Mouse (Mus musculus) cerebellum, adult 9-11 months (tissue): ENCODE results near the gene Lpp.
A peak's percentile ranks its signal among the peaks of the same experiment; 100 is the strongest.

ENCODE experiments used
- DNase-seq: peaks from one replicate; pipeline ENCODE4 v3.0.0; 2022

The Lpp gene

DNA sequence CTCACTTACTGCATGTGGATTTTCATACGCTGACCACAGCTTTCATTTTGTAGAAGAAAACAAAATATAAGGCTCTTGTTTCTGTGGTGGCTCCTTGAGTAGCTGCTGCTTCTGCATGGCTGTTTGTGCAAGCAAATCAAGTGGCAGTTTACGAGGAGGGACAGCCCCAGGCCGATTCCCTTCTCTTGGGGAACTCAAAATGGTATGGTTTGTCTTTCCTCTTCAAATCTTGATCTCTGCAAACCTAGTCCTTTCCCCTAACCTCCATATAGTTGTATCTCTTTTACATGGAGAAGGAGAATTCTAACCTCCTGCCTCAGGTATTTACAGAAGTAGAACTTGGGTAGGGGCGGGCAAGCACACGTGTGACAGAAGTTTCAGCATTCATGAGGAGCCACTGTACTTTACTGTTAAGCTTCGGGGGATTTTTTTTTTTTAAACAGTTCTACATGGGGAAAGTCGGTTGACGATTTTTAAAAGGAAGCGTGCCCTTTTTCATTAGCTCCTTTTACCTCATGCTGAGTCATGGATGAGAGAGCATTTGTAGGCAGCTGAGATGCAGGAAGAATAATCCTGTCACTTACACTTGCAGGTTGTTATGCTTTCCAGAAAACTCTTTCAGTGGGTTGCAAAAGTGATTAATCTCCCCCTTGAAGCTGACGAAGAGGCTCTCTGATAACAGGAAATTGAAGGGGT is 344.2 kb downstream of the Lpp start:
- no peak for DNase-seq

DNA sequence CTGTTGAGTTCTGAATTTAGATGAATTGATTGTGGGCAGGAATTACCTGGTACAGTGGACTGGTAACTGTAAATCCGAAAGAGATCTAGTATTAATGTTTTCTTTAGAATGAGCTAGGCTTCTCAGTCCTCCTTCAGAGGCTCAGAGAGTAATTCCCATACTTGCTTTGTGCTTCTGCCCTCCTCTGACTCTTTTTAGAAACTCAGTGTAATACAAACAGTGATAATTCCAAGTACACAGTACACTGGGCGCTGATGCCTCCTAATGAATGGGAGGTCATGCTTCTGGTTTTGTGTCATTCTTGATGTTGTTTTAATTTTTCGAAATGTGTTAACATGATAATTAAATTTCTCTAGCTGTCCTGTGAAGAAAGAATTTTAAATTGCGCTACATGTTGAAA is 347.4 kb downstream of the Lpp start:
- no peak for DNase-seq

DNA sequence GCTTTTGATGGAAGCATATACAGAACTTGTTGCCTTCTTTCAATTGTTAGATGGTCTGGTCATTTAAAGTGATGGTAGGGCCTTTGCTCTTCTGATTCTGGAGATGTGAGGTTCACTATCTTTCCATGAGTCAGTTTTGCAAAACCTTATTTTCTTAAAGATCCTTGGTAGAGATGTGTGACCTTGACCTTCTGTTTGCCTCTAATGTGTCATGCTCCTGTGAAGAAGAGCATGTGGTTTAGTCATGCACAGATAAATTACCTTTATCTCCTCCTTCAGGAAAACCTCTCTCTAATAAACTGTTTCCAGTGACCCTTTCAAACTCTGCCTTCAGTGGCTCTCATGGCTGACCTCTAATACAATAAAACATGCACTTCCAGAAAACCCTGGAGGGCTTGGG is 356.5 kb downstream of the Lpp start:
- no peak for DNase-seq

DNA sequence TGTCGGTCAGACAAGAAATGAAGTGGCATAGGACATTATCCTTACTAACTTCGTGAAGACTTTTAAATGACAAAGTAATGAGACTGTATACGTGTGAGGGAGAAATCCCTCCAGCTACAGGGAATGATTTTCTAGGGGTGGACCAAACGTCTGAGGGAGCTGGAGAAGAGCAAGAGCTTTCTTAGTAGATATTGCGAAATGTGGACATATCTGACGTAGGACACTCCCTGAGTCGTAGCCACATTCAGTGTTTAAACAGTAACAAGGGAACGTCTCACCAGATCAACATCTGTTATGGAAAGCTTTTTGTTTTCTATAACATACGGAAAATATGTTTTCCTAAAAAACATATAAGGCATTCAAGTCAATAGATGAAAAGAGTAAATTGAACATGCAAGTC is 362.8 kb downstream of the Lpp start:
- no peak for DNase-seq

DNA sequence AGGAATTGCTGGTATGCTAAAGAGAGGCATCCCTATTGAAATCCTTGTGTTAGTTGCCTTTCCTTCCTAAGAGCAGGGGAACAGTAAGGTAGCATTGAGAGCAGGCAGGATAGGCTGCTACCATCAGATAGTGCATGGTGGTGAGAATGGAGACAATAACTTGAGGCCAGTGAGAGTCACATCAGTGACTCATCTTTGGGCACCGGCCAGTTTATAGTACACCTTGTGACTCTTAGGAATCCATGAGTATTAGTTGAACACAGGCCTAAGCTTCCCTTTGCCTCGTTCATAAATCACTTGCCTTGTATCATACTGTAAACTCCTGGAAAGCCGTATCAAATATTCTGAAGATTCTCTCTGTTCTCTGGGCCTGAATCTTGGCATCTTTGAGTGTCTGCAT is 372.7 kb downstream of the Lpp start:
- no peak for DNase-seq

DNA sequence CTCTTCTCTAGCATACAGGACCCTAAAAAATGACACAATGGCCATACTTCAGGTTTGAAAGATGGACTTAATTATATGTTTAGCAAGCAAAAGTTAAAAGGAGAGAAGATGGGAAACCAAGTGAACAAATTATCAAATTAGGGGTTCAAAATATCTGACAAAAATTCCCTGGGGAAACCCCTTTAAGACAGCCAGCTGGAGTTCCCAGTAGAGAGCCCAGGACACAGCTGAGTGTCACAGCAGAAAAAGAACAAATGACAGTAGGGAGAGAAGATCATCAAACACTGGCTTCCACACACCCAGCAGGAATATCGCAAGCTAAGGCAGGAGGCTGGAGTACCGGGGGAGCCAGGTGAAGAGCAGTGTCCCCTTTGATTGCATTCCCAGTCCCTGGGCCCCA is 373.3 kb downstream of the Lpp start:
- no peak for DNase-seq

DNA sequence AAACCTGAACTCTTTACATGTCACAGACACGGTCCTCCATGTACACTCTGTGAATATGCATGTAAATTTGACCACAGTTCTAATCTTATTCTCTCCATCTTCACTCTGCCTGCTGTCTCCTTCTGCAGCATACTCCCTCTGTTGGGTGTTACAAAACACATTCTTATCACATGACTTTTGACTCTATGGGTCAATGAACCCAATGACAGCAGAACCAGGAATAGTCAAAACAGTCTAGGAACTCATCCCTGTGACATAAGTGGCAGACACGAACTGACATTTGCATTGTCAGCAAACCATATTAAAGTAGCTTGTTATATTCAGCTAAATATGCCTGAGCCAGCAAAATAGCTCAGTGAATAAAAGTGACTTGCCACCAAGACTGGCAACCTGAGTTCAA is 383.7 kb downstream of the Lpp start:
- DNase-seq, result no peak

DNA sequence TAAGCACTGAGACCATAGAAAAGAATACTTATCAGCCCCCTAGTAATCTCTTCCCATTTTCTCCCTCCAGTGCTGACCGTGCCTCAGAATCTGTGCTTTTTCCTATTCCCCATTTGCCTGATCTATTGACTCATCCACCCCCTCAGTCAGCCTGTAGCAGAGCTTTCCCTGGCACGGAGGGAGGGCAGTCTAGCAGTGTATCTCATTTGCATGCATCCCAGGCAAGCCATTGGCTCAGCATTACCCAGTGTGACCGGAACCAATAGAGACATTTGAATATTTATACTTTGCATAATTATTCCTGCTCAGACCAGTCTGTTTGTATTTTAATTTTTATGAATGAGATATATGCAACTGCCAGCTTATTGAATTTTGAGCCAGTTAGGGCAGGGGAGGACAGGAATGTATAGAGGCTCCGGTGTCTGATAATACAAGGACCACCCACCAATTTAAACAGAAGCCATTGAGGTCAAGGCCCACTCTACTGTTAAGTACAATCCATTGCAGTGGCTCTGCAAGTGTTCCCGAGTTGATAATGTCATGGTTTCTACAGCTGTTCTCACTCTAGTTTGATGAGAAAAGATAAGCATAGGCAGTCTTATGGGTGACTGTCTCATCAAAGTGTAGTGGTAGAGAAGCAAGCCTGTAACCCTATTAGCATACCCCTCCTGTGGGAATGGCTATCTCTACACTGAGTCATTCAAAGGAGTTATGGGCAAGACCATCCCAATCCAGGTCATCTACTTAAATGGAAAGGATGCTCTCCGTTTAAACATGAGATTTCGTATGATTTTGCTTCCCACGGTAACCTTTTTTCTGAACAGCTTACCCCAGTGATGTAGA is 385.3 kb downstream of the Lpp start:
- DNase-seq, result no peak

DNA sequence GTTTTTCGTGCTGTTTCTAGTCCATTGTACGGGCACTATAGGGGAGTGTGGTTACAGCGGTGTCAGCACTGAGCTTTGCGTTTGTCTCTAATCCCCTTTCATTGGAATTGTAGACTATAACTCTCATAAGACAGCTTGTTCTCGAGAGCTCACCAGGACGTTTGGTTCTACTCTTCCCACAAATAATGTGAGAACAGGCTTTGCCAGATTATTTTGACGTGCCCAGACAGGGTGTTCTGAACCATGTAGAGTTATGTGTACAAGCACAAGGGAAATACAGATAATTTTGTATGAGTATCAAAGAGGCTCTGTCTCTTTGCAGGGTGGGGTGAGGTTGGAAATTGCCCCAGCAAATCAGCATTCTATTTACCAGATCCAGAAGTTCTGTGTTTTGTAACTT is 387.2 kb downstream of the Lpp start:
- no peak for DNase-seq

DNA sequence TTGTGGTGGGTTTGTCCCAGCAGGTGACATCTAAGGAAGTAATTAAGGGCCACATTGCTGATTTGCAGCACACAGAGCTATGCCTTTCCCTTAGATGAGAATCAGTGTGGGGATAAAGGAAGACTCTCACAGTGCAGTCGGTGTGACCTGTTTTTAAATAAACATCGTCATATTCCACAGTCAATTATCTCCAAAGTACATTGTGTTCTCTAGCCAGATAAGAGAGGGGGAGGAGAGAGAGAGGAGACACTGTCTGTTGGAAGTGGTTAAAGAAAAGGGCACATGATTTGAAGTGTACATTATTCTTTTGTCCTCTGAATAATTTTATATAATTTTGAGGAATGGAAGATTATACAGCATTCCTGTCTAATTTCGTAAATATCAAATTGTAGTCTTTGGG is 388.6 kb downstream of the Lpp start:
- no peak for DNase-seq

DNA sequence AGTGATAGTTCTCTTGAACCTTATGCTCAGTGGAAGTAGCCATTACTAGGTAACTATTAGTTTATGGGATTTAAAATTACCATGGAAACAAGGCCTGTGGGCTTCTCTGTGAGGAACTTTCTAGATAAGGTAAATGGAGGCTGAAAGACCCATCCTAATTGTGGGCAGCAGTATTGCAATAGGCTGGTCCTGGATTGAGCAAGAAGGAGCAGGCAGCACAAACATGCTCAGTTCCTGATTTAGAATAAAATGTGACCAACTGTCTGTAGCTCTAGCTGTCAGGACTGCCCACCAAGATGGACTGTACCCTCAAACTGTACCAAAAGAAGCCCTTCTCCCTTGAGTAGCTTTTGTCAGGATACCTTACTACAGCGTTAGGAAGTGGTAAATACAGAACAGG is 392.3 kb downstream of the Lpp start:
- no peak for DNase-seq

DNA sequence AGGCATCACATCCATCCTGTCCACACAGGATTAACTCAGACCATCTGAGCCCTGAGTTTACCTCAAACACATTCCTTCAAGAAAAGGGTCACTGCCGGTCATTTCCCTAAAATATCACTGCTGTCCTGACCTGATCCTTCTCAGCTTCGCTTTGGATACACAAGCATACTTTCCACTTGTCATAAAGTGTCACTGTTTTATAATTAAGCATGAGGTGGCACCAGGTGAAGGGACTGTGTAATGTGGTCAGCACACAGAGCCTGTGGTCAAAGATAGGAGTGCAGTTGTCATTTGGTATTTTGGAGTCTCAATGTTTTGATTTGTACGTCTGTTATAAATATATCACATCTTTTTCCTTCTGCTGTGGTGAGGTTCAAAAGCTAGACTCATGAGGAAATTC is 395.7 kb downstream of the Lpp start:
- DNase-seq, result no peak

DNA sequence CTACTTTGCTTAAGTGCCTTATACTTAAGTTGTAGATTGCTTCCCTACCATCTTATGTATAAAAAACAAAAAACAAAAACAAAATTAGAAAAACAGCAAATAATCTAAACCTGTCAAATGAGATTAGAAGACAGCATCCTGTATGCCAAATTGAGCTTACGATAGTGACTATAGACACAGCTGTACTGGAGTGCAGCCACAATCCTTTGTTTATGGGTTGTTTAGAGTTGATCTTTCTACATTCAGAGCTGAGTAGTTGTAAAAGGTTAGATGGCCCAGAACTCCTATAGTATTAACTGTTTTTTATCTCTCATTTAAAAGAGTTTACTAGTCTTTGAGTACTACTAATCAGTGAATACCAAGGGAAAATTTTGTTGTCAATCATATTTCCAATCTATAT is 398.1 kb downstream of the Lpp start:
- no peak for DNase-seq

DNA sequence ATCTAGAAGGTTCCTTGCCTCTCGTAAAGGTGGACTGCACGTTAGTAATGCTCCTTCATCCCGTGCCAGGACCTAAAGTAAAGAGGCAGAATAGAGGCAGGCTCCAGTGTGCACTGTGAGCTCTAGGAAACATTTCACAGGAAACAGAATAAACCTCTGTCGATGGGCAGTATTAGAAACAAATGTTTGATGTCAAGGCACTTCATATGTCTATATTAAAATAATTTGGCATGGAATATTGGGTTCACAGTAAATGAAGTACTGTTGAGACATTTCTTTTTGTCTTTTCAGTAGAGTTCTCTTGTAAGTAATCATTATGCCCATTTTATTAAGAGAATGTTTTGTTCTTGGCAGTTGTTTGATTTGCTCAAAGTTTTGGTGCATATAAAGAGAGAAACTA is 398.7 kb downstream of the Lpp start:
- DNase-seq, result no peak

DNA sequence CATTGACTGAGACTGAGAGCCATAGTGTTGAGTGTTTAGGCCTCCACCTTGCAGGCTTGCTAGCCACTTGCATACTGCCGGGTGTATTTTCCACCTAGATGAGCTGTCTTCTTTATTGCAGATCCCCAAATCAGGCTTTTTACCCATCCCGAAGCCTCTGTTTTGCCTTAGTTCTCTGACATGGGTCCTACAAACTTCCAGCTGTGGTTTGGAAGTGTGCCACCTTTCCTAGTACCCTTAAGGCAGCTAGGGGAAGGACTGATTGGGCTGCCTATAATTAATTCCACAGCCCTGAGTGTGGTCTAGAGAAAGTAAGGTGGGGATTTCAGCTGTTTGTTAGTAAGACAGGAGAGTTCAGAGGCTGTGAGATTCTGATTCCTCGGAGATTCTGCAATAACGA is 399.5 kb downstream of the Lpp start:
- DNase-seq, result no peak

DNA sequence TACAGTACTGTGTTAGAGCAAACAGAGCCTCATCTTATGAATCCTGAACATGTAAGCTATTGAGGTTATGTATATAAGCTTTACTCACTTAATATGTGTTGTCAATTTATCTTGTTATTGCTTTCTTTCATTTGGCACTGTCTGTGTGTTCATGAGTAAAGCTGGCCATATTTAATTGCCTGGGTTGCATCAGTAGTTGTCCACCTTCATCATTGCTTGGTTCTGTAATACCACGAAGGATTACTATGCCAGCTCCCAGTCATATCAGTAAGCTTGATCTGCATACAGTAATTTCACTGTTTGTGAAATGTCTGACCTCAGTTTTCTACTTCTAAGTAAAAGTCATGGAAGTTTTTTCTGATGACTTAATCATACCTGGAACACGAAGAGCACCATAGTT is 401.4 kb downstream of the Lpp start:
- no peak for DNase-seq

DNA sequence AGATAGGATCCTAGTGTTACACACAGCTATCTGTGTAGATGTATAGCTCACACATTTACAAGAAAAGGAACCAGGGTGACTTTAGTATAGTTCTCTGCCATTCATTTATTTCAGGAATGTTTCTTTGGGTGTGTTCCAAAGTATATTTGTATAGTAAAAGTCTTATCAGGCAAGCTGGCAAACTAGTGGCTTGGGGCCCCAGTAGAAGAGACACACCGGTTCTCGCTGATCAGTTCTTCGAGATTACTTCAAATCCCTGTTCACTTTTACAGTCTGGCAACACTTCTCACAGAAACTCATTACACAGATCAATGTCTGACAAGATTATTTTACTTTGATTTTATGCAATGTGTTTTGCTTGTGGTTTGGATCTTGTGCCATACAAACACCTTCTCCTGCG is 408.0 kb downstream of the Lpp start:
- DNase-seq, result no peak

DNA sequence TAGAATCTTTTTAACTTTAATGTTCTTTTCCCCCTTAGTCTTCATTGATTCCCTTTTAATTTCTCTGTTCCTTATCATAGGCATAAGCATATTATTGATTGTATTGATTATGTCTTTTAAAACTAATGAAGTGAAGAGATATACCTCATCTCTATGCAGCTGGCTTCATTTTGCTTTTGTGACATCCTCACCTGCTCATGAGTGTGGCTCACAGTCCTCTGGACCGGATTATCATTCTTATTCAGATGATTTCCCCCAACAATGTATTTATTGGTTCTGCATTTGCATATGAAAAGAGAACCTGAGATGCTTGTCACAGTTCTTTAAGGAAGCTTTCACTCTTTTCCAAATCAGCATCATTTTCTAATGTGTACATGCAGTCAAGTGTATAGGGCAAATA is 408.5 kb downstream of the Lpp start:
- DNase-seq, result no peak

DNA sequence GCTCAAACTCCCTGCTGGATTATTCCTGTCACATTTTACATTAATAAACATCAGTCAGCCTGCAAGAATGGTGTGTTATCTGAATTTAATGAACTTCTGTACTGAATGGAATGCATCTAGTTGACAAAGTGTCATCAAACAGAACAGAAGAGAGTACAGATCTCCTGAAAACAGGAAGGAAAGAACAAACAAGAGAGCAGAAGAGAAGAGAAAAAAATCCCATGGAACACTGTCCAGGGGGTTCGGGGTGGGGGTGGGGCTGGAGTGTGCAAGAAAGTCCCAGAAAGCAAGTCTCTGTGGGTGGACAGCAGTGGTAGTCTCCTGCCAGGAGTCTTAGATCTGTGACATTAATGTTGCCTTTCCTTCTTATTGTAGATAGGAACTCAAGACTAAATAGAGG is 412.8 kb downstream of the Lpp start:
- no peak for DNase-seq

DNA sequence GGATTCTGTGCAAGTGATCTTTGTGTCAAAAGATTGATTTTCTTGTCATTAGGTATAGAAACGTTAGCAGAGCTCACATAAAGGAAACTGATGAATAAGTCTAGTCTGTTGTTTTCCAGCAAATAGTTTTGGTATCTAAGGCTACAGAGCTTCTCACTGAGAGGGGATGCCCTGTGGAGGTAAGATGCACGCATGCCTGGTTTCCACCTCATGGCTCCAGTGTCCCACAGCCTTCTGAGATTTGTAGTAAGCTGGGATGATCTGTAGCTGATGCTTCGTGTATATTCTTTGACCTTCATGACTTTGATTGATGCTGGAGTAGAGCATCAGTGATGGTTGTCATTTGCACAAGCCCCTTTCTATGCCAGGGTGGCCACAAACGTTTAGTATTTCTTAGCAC is 414.3 kb downstream of the Lpp start:
- no peak for DNase-seq

DNA sequence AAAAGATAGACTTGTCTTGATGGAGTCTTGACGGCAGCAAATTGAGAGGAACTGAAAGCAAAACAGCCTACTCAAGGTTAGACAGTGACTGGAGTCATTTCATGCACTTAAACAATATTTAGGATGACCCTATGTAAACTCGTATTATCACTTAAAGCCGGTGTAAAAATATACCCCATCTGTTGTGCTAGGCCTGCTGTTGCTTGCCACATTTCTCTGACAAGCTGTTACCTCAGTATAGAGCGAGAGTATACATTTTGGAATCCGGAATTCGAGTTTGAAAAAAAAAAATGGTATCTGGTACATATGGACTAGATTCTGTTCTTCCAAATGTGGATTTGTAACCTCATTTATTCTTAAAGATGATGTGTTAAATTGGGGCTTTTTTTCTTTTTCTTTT is 416.5 kb downstream of the Lpp start:
- no peak for DNase-seq

DNA sequence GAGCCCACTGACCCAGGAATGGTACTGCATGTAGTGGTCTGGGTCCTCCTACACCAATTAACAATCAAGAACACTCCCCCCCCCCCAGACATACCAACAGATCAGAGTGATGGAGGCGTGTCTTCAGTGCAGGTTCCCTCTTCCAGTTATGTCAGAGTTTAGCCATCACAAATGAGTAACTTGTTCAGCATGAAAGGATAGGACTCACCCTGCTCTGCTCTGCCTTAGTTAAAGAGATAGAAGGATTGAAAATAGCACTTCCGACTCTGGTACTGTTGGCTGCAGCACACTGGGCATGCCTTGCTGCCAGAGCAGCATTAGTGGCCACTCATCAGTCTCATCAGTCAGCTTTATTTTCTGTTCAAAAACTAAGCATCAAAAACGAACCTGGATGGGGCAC is 423.3 kb downstream of the Lpp start:
- no peak for DNase-seq

DNA sequence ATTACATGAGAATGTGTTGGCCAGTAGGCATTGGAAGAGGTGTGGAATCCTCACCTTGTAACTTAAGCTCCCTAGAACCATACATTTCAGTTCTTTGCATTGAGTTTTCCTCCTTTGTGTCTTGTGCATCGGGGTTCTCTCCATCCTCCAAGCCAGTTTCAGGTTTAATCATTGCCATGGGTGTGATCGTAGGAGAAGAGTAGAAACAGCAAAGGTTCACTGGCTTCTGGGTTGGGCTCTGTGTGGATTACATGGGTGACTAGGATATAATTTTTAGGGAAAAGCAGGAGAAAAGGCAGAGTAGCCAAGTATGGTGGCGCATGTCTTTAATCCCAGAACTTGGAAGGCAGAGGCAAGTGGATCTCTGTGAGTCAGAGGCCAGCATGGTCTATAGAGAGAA is 424.1 kb downstream of the Lpp start:
- no peak for DNase-seq

DNA sequence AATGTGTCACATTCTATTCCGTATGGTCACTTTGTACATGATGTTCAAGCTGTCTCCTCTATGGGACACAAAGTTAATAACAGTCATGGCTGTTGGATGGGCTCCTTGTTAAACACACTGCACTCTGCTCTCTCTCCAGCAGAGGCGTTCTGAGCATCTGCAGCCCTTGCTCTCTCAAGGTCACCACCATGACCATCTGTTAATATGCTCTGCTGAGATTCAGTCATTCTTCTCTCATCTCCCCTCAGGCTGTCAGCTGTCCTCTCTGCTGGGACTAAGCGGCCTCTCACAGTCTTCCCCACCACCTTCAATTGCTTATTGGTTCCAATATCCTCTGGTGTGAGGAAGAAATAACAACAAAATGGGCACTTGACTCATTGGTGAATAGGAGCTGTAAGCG is 425.8 kb downstream of the Lpp start:
- peak; percentile 39 for DNase-seq
